Mouse (Mus musculus) c-Kit-negative CD71-positive TER-119-positive erythroid progenitor cells, embryonic 14.5 days (primary cell): ENCODE data around the gene Zfp385b.

Experiments used
- DNase-seq: peaks from one replicate; pipeline ENCODE4 v3.0.0-alpha.2; 2013; ENCODE audit warnings: low read depth, low spot score

Gene Zfp385b

GRCm38 (mm10) chr2:77819539-77819938 is at the start of gene Zfp385b:
TSS of gene Zfp385b (minus strand) at chr2:77819639.
- no peak for DNase-seq

GRCm38 (mm10) chr2:77863934-77864333 is 44.5 kb upstream of the Zfp385b start:
- DNase-seq: no peak

GRCm38 (mm10) chr2:77863522-77863921 is 44.1 kb upstream of the Zfp385b start:
- no peak for DNase-seq

- DNase-seq: no peak
Measured at GRCm38 (mm10) chr2:77841464-77841863, 22.0 kb upstream of the Zfp385b start.

- no peak for DNase-seq
Measured at GRCm38 (mm10) chr2:77839587-77839986, 20.1 kb upstream of the Zfp385b start.

DNA sequence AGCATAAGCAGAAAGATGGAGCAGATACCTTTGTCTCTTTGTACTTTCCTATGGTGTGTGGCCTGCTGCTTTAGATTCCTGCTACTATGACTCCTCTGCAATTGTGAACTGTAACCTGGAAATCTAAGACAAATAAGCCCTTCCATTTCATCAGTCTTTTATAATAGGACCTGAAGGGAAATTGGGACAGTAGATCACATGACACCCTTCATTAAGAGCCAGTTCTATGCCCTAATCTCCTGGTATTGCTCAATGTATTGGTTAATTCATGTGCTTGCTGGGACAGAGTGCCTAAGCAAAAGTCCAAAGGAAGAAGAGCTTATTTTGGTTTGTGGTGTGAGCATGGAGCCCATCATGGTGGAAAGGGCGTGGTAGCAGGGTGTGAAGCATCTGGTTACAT is 19.2 kb upstream of the Zfp385b start:
- DNase-seq: no peak

DNA sequence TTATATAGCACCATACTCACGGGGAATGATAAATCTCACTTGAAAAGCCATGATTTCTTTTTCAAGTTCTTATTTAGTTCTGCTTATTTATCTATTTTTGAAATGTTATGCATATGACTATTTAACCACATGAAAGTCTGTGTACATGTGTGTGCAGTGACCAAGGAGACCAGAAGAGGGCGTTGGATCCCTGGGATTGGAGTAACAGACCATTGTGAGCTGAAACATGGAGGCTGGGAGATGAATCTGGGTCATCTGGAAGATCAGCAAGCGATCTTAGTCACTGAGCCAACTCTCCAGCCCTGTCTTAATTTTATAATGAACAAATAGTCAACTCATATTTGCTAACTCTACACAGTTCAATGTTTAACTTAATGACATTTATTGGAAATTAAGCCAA is 16.3 kb upstream of the Zfp385b start:
- DNase-seq: no peak

GRCm38 (mm10) chr2:77826133-77826828 is 6.8 kb upstream of the Zfp385b start:
- DNase-seq: no peak

DNA sequence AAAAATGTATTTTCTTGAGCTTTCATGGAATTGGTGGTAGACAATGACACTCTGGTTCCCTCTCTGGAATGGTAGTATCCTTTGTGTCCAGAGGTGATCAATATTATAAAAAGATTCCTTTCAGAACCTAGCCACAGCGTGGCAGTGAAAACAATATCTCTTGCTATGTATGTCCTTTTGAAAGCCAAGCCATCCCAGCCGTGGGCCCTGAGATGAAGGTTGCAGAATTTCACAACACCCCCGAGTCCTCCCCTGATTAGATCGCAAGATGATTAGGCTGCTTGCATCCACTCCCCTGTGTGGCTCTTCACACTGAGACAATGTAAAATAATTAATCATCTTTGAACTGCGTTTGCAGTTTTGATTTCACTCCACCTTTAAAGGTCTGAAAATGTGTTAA is 3.6 kb upstream of the Zfp385b start:
- no peak for DNase-seq

- no peak for DNase-seq
Measured at GRCm38 (mm10) chr2:77817357-77817894, 2.0 kb downstream of the Zfp385b start.

GRCm38 (mm10) chr2:77816413-77817314 is 2.8 kb downstream of the Zfp385b start:
- no peak for DNase-seq

- no peak for DNase-seq
Measured at GRCm38 (mm10) chr2:77815775-77816412, 3.5 kb downstream of the Zfp385b start.

- DNase-seq: no peak
Measured at GRCm38 (mm10) chr2:77814896-77815295, 4.5 kb downstream of the Zfp385b start.

DNA sequence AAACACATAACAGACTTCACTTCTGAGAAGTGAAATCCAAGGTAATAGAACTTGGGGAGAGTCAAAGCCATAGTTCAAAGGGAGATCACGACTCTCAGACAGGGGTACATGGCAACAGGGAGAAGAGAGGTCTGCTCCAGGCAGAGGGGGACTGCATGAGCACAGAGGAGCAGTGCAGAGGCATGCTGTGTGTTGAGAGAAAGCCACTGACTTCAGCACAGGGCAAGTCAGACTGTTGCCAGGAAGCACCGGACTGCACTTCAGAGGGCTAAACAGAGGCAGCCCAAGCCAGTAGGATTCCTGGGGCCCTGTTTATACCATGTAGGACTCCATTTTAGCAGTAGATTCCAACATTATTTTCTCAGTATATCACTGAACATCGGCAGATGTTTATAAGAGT is 6.4 kb downstream of the Zfp385b start:
- no peak for DNase-seq

GRCm38 (mm10) chr2:77810748-77811147 is 8.7 kb downstream of the Zfp385b start:
- no peak for DNase-seq

DNA sequence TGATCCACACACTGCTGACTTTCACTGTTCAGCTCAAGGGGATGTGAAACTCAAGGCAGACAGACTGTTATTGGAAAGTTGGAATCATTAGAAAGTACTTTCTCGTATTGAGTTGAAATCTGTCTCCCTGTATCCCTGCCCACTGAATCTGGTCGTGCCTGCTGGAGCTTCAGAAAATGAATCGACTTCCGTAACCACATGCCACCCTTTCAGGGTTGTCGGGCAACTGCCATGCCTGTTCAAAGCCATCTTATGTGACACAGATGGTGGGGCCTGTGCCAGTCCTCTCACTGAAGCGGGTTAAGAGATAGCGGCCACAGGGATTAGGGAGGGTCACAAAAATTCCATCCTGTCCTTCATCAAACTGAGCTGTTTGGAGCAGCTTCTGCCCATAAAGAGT is 14.7 kb downstream of the Zfp385b start:
- no peak for DNase-seq

DNA sequence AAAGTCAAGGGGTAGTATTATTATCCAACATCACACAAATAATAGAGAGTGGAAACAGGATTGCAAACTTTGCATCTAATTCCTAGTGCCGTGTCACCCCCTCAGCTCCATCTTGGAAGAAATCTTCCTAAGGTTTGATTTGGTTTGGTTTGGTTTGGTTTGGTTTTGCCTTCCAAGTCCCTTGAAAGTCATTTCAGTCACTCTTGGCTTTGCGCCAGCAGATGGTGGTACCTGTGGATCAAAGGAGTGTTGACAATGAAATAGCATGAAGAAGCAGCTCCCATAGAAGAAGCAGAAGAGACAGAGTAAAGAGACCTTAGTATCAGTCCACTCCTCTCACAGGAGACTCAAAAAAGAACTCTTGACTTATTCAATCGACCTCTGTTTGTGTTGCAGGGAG is 17.1 kb downstream of the Zfp385b start:
- no peak for DNase-seq

GRCm38 (mm10) chr2:77801430-77801829 is 18.0 kb downstream of the Zfp385b start:
- no peak for DNase-seq

- no peak for DNase-seq
Measured at GRCm38 (mm10) chr2:77801009-77801408, 18.4 kb downstream of the Zfp385b start.

- no peak for DNase-seq
Measured at GRCm38 (mm10) chr2:77797233-77797632, 22.2 kb downstream of the Zfp385b start.

- DNase-seq: no peak
Measured at GRCm38 (mm10) chr2:77795859-77796552, 23.4 kb downstream of the Zfp385b start.

- no peak for DNase-seq
Measured at GRCm38 (mm10) chr2:77790846-77791245, 28.6 kb downstream of the Zfp385b start.
